Mouse (Mus musculus) kidney, adult 10 weeks (tissue): ENCODE data around the gene Mbip. TPM values are rescaled to one million over a fixed set of nuclear protein-coding genes. Genes with fewer than 3 reads are reported as not detected.

Experiments used
- polyA plus RNA-seq: library from polyadenylated mRNA; stranded (reverse); fragments of 350-450 nt; fragmentation: Illumina TruSeq; extraction: RNeasy Lipid Tissue Mini Kit (QIAGEN cat#74804); gene quantifications from one replicate; pipeline ENCODE4 v1.2.3, GENCODE M21; 2014; ENCODE audit warnings: low read depth, low replicate concordance

The Mbip gene
- 29.3 TPM for polyA plus RNA-seq

GRCm38 (mm10) chr12:56345367-56346089, at the start of gene Mbip:
Mbip (minus strand) TSS chr12:56345894.

Other genes with a start within 250 kb of the Mbip start
- gene Nkx2-1, start 191.0 kb upstream of the Mbip start, polyA plus RNA-seq = not detected